Mouse (Mus musculus): ENCODE results near the gene Disp3.

Gene Disp3

DNA sequence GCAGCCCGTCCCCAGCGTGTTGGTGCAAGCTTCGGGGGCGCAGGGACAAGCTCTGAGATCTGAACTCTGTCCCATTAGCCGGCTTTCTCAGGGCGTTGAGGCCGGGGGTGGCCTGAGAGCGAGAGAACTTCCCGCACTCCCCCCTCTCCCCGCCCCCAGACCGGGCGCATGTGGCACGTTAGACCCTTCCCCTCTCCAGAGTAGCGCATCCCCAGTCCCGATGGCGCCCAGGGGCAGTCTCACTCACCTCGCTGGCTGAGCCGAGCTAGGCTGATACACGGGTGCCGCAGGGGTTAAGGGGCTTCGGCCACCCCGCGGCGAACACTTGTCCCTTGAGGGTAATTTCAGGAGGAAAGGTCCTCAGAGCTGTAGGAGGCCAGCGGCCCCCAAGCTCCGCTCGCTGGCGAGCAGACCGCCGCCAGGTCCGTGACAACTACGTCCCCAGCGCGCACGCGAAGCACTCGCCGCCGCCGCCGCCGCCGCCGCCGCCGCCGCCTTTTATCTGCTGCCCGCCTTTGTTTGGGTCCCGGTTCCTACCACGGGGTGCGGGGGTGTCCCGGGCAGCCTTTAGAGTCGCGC, at the start of gene Disp3:
Gene Disp3, minus strand, starts transcription at position 490 of the 579 bp plus-strand sequence.
- DNase-seq: no peak

DNA sequence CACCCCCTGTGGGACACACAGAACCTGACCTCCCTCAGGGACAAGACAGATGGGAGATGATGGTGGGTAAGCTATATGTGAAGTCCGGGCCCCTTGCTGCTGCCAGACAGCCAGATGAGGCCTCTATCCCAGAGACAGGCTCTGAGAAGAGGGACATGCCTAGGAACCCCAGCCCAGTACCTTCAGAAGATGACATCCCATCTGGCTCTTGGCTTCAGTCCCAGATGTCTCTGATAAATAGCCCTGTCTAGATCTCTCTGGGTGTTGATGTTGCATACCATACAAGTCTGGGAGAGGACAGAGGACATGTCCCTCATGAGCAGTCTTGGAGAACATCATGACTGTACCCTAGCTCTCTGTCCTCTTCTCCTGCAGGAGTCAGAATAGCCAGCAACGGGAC, 42.5 kb upstream of the Disp3 start:
- no peak for DNase-seq

GRCm38 (mm10) chr4:148329431-148329830, 41.7 kb upstream of the Disp3 start:
- DNase-seq: no peak

DNA sequence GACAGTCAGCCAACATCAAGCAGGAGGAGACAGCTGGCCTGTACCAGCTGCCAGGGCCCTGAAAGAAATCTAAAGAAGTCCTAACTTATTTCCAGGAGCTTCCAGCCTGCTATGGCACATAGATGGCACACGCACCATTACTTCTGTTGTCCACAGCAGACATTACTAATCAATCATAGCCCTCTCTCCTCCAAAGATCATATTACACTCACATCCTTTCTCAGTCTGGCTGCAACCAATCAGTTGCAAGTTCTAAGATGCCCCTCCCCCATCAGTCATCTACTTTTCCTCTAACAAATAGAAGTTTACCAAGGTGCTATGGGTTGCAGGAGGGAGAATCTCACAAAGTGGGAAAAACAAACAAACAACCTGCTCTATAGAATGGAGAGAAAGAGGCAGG, 40.5 kb upstream of the Disp3 start:
- no peak for DNase-seq

DNA sequence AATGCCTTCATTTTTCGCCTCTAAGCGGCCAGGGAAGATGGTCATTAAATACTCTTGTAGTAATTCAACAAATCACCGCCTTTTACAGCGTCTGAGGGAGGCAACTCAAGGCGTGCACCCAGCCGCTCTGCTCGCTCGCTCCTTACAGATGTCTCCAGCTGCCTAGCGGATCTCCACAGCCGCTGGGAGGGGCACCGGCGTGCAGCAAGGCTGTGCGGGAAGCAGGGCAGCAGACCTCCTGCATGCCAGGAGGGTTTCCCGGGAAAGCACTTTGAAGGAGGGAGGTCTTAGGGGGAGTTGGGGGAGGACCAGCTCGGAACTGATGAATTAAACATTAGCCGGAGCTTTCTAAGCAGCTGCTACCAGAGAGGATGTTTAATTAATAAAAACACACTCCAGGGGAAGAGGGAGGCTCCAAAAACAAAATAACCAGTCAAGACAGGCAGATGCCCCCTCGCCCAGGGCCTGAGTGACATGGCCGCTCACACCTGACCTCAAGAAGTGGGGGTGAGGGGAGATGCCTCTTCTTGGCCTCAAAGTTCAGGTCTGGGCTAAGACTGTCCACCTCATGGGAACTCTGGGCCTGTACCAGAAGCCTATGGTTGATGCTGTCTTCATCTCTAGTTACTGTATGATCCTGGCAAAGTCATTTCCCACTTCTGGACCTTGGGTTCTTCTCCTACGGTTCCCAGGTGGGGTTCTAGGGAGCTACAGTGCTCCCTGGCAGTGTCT, 39.7 kb upstream of the Disp3 start:
- DNase-seq: no peak

GRCm38 (mm10) chr4:148326791-148327190, 39.0 kb upstream of the Disp3 start:
- DNase-seq: no peak

DNA sequence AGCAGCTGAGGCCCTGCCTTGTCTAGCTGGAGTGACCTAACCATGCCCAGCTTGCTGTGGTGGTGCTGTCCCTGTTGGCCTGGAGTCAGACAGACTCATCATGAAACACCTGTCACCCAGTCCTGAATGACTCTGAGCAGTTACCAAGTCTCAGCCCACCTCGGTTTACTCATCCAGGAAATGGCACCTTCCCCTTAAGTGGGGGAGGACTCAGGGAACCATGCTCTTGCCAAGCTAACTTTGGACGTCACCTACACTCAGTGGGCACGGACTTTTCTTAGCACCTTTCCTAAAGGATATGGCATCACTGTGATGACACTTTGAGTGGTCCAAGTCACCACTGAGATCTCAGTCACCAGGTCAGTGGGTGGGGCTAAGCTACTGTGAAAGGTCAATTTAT, 38.2 kb upstream of the Disp3 start:
- no peak for DNase-seq

DNA sequence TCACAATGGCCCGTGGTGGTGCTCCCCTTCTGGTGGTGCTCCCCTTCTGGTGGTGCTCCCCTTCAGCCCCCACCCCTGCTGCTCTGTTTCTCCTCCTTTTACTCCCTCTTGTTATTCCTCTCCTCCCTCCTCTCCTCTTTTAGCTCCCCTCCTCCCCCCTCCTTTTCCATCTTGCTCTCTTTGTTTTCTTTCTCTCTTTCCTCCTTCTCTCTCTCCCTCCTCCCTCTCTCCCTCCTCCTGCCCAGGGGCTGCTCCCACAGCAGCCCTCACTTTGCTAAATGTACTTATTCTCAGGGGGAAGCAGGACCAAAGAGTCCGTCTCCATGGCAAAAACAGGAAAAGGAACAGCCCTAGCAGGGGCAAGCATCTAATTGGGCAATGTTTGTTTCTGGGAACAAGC, 37.3 kb upstream of the Disp3 start:
- no peak for DNase-seq

DNA sequence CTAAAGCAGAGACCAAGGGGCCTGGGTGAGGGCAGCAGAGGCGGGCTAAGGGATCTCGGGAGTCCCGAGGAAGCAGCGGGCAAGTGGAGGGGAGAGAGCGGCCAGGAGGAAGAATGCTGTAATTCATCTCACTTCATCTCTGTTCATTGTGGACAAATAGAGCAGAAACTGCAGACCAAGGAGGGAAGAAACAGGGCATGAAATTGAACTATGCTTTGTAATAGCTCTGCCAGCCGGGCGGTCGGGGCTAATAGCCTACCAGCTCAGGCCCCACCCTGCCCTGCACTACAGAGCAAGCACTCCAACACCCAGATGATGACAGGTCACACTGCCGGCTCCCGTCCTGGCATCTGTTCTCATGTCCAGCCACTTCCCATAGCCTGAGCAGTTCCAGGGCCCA, 34.4 kb upstream of the Disp3 start:
- no peak for DNase-seq

- peak; percentile 84 for DNase-seq
Measured at GRCm38 (mm10) chr4:148319366-148319765, 31.6 kb upstream of the Disp3 start.

DNA sequence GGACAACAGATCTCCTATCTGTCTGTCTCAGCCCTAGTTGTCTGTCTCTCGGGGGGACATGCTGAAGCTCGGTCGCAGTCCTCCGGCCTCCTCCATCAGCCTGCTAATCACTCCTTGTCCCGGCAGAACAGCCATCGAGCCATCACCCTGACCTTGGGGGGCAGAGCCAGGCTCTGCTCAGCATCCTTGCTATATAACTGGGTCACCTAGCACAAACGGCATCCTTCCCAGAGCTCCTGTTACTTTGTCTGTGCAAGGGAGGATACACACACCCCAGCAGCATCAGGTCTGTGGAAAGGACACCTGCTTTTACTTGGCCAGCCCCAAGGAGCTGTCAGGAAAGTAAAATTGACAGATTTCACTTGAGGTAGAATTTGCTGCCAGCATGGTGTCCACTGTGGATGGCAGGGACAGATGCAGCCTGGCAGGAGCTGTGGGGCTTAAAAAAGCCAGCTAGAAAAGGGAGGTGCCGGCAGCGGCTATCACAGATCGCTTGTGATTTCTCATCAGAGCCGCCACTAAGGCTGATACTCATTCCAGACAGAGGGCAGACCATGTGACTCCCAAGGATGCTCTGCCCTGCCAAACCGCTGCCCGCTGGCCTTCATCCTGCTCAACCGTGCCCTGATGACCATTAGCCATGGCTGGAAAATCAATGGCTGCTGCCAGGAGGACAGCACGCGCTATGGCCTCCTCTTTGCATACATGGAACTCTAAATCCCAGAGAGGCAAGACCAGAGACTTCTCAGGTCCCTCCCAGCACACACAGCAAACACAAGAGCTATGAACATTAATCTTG, 27.8 kb upstream of the Disp3 start:
- DNase-seq: no peak

DNA sequence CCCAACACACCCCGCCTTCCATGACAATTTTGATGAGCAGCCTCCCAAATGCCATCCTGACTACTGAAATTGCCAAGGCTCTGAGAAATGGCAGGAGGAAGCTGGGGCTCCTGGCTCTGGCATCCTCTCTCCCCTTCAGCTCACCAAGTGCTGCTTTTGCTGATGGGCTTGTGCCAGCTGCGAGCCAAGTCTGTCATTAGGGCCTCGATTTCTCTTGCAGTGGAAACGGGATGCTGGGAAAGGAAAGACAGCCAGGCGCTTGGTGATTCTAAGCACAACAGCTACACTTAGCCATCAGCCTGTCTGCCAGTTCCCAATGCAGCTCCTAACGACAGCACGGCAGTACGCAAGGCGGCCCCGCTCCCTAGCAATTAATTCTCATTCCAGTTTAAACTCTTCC, 26.6 kb upstream of the Disp3 start:
- no peak for DNase-seq

- DNase-seq: no peak
Measured at GRCm38 (mm10) chr4:148313601-148314000, 25.8 kb upstream of the Disp3 start.

- DNase-seq: no peak
Measured at GRCm38 (mm10) chr4:148312296-148313116, 24.7 kb upstream of the Disp3 start.

DNA sequence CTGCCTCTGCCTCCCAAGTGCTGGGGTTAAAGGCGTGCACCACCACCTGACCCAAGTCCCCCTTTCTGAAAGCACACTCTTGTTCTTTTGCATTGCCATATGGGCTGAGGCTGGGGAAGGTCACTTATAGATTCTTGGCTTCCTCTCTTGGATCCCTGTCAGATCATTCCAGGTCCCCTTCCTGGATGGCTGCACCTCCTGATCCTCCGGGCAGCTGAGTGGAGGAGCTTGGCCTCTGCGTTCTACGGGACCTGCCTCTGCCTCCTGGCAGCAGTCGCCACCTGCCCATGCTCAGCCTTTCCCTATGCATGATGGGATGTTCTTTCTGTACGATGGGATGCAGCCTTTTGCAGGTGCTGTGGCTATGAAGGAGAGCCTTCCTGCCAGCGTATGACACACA, 23.1 kb upstream of the Disp3 start:
- DNase-seq: no peak

GRCm38 (mm10) chr4:148310126-148310525, 22.4 kb upstream of the Disp3 start:
- DNase-seq: no peak

GRCm38 (mm10) chr4:148306406-148307083, 18.8 kb upstream of the Disp3 start:
- DNase-seq: peak; percentile 91

DNA sequence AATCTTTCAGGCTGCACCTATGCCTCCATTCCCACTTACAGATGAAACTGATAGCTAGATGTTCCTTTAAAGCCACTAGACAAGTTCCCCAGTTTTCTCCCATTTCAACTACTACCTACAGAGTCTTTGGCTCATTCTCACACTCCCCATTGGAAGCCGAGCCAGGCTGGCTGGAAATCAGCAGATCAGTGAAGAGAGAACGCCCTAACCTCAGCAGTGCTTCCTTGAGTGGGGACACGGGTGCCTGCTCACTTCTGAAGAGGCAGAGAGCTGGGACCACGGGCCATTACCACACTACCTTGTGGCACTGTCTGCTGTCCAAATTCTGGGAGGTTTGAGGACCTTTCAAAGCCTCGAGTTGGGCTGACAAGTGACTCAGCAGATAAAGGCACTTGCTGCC, 11.0 kb upstream of the Disp3 start:
- DNase-seq: no peak

DNA sequence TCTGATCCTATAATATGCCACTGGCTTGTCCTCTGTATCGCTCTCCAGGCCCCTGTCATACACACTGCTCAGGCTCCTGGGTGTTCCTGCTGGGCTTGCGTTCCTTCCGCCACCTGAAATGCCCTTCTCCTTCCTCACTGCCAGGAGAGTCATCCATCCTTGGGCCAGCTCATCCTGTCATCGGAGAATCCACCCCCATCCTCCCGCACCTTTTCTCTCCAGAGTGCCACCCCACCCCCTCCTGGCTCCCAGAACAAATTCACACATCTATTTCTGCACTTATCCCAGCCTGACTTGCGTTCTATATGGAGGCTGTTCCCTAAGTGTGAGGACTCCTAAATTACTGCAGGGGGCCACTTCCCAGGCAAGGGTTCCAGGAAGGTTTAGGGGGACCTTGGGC, 9.9 kb upstream of the Disp3 start:
- no peak for DNase-seq

GRCm38 (mm10) chr4:148293319-148293718, 5.6 kb upstream of the Disp3 start:
- DNase-seq: no peak

- DNase-seq: no peak
Measured at GRCm38 (mm10) chr4:148291849-148292248, 4.1 kb upstream of the Disp3 start.

- no peak for DNase-seq
Measured at GRCm38 (mm10) chr4:148291080-148291479, 3.3 kb upstream of the Disp3 start.

Data from heart, adult 11 months (tissue).